Mouse (Mus musculus) limb, embryonic 11.5 days (tissue): ENCODE data around the gene Dnajc6. TPM values are rescaled to one million over a fixed set of nuclear protein-coding genes. Genes with fewer than 3 reads are reported as not detected.

ENCODE experiments used
- ATAC-seq: fragments of 200-750 bp; cut with Nextera tagmentation; 2 replicates; pipeline ENCODE4 v1.8.0; 2017; ENCODE audit warnings: low read depth; ENCODE audit not compliant: insufficient number of reproducible peaks, low FRiP score, low TSS enrichment
- DNase-seq: peaks from one replicate; pipeline ENCODE4 v3.0.0-alpha.2; 2015; ENCODE audit warnings: low spot score
- H3K27ac ChIP-seq: fragments of 300-500 bp; sonication (generic); replicated peaks from 2 replicates; pipeline ENCODE4 v1.5.1; 2014; ENCODE audit warnings: low read depth, mild to moderate bottlenecking, low read length
- H3K27me3 ChIP-seq: fragments of 300-500 bp; sonication (generic); 2 replicates; pipeline ENCODE4 v1.6.1; 2014; ENCODE audit warnings: mild to moderate bottlenecking, low read length, mixed read lengths; ENCODE audit not compliant: control insufficient read depth, insufficient read depth
- H3K36me3 ChIP-seq: fragments of 300-500 bp; sonication (generic); 2 replicates; pipeline ENCODE4 v1.6.1; 2014; ENCODE audit warnings: mild to moderate bottlenecking, low read length, moderate library complexity, mixed read lengths; ENCODE audit not compliant: control insufficient read depth, insufficient read depth
- H3K4me1 ChIP-seq: fragments of 300-500 bp; sonication (generic); 2 replicates; pipeline ENCODE4 v1.6.1; 2014; ENCODE audit warnings: low read length, mixed read lengths; ENCODE audit not compliant: control insufficient read depth, insufficient read depth
- H3K4me2 ChIP-seq: fragments of 300-500 bp; sonication (generic); 2 replicates; pipeline ENCODE4 v1.6.1; 2014; ENCODE audit warnings: low read depth, mild to moderate bottlenecking, moderate library complexity; ENCODE audit not compliant: severe bottlenecking
- H3K4me3 ChIP-seq: fragments of 300-500 bp; sonication (generic); 2 replicates; pipeline ENCODE4 v1.5.1; 2014; ENCODE audit warnings: low read depth, low read length
- H3K9ac ChIP-seq: fragments of 300-500 bp; sonication (generic); 2 replicates; pipeline ENCODE4 v1.6.1; 2014; ENCODE audit warnings: mild to moderate bottlenecking, low read length
- H3K9me3 ChIP-seq: fragments of 300-500 bp; sonication (generic); 2 replicates; pipeline ENCODE4 v1.6.1; 2016; ENCODE audit warnings: low read length; ENCODE audit not compliant: control insufficient read depth
- WGBS: fragments of 180-500 bp; shearing (Covaris S2); extraction: QIAGEN DNeasy Blood & Tissue Kit; methylation state at CpG from one replicate; pipeline ENCODE4 v1.1.7; 2014; 5-methylcytosine and 5-hydroxymethylcytosine counted together
- polyA plus RNA-seq: library from polyadenylated mRNA; unstranded; fragments of >200 nt; fragmentation: Nextera tagmentation; extraction: Ambion mirVana; gene quantifications from 2 replicates; pipeline ENCODE4 v1.2.1, GENCODE M21; 2014

The Dnajc6 gene
- polyA plus RNA-seq, 1 experiment from 2014 or later, result 0.89 TPM

DNA sequence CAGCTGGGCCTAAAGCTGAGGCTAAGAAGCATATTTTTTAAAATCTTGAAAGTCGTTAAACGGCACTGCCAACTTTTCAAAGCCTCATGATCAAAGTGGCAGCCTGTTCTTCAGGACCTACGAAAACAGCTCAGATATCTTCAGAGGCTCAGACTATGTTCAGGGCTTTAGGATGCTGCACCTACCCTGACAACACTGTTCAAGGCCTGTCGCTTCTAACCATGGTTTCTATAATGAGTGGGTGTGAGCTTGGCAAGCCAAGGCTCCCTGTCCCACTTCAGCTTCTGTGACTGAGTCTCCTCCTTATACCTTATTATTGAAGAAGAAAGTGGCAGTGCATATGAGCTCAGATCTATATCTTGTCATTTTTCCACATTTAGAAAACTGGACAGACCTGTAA, 37.1 kb upstream of the Dnajc6 start:
- no peak overlapping the region for H3K4me2 ChIP-seq
- no peak overlapping the region for H3K9ac ChIP-seq
- WGBS, result 86% methylated on average over 4 of the region's 4 CpGs
- DNase-seq (no peak), ATAC-seq (no peak)
- no peaks in the 10 kb centered on the region for H3K36me3 ChIP-seq
- H3K9me3 ChIP-seq, result no peaks in the 10 kb centered on the region
- no peaks in the 10 kb centered on the region for H3K4me1 ChIP-seq
- no peak overlapping the region for H3K4me3 ChIP-seq
- no peaks in the 10 kb centered on the region for H3K27me3 ChIP-seq
- no peak overlapping the region for H3K27ac ChIP-seq

DNA sequence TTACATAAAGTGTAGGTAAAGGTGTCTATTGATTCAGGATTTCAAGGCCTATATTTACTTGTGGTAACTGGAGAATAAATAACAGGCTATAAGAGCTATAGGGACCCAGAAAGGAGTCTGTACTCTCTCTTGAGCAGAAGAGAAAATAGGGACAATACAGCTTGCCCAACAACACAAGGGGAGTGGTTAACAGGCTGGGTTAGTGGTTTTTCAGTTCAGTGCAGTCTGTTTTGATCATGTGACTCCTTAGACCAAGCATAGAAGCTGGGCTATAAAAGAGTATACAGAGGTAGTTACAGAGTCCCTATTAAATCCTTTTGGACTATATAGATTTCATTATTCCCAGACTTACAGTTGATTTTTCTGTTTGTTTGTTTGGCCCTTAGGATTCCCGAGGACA, 36.3 kb upstream of the Dnajc6 start:
- no peak overlapping the region for H3K27ac ChIP-seq
- no peaks in the 10 kb centered on the region for H3K27me3 ChIP-seq
- H3K4me3 ChIP-seq, result no peak overlapping the region
- H3K9ac ChIP-seq, result no peak overlapping the region
- H3K9me3 ChIP-seq, result no peaks in the 10 kb centered on the region
- H3K36me3 ChIP-seq, result no peaks in the 10 kb centered on the region
- ATAC-seq (no peak), DNase-seq (no peak)
- H3K4me1 ChIP-seq, result no peaks in the 10 kb centered on the region
- WGBS, result 77% methylated on average over 1 of the region's 1 CpGs
- H3K4me2 ChIP-seq, result no peak overlapping the region

DNA sequence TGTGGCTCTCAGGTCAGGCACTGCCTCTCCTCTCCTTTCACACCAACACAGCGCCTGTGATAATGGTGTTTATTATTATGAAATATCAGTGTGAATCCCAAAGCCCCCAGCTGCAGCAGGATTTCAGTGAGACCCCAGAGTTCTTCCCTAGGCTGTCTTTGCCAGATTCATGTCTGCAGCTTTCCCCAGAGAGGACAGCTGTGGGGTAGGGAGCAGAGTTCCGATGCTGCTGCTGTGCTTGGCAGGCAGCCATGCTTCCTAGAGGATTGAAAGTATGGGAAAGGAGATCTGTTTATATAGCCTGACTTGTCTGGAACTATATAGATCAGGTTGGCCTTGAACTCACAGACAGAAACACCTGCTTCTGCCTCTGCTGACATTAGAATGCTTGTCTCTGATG, 34.4 kb upstream of the Dnajc6 start:
- 87% methylated on average over 2 of the region's 2 CpGs for WGBS
- Histone ChIP-seq H3K36me3 (no peaks in the 10 kb centered on the region), H3K27me3 (no peaks in the 10 kb centered on the region), H3K27ac (no peak overlapping the region), H3K9me3 (no peaks in the 10 kb centered on the region), H3K4me3 (no peak overlapping the region), H3K4me1 (no peaks in the 10 kb centered on the region), H3K4me2 (no peak overlapping the region), H3K9ac (no peak overlapping the region)
- no peak for DNase-seq
- no peak for ATAC-seq

DNA sequence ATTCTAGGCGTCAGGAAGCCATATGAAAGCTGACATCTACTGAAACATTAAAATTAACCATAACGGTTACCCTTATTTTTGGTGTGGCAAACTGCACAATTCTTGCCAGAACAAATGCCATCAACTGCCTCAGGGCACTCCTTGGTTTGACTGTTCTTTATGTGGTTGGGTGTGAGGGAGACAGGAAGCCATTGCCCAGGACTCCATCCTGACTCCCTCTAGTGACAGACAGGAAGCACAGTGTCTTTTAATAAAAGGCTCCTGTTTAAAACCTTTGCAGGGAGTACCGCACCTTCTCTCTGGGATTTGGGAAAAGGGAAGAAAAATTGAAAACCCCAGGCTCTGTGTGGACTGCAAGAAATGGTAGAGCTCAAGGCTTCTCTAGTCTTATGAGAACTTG, 30.2 kb upstream of the Dnajc6 start:
- Histone ChIP-seq H3K4me2 (no peak overlapping the region), H3K9me3 (no peaks in the 10 kb centered on the region), H3K36me3 (no peaks in the 10 kb centered on the region), H3K27ac (no peak overlapping the region), H3K4me1 (no peaks in the 10 kb centered on the region), H3K9ac (no peak overlapping the region), H3K27me3 (no peaks in the 10 kb centered on the region), H3K4me3 (no peak overlapping the region)
- ATAC-seq (no peak), DNase-seq (no peak)
- WGBS, result 79% methylated on average over 3 of the region's 3 CpGs

DNA sequence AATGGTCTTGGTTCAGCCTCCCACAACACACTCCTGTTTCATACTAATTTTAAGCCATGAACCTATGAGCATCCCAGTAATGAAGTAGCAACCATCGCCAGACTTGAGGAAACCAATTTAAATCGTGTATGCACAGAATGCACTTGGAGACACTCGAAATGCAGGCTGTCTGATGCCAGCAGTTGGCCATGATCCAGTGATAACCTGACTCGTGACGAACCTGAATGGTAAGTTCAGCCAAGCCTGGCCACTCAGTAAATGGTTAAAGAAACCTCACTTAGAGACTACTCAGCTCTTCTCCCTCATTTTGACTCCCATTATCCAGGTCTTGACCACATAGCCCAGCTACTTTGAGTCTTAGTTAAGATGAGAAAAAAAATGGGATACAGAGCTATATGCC, 27.2 kb upstream of the Dnajc6 start:
- no peak overlapping the region for H3K4me2 ChIP-seq
- H3K36me3 ChIP-seq, result no peaks in the 10 kb centered on the region
- ATAC-seq (no peak), DNase-seq (no peak)
- H3K27me3 ChIP-seq, result no peaks in the 10 kb centered on the region
- 86% methylated on average over 5 of the region's 5 CpGs for WGBS
- no peaks in the 10 kb centered on the region for H3K4me1 ChIP-seq
- H3K4me3 ChIP-seq, result no peak overlapping the region
- H3K9ac ChIP-seq, result no peak overlapping the region
- no peak overlapping the region for H3K27ac ChIP-seq
- no peaks in the 10 kb centered on the region for H3K9me3 ChIP-seq

DNA sequence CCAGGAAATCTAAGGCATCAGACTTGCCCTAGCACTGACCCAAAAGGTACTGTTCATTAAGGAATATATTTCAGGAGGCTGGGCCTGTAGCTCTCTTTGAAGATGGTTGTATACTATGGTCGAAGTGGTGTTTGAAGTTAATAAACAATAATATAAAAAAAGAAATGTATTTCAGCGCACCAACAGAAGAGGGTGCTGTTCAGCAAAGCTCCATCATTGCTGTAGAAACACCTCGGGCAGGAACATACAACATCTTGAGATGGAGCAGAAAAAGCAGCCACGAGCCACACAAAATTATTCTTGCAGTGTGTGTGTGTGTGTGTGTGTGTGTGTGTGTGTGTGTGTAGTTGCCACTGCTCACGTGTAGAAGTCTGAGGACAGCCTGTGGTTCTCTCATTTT, 25.9 kb upstream of the Dnajc6 start:
- ATAC-seq, result no peak
- WGBS, result 72% methylated on average over 5 of the region's 5 CpGs
- H3K9ac ChIP-seq, result no peak overlapping the region

DNA sequence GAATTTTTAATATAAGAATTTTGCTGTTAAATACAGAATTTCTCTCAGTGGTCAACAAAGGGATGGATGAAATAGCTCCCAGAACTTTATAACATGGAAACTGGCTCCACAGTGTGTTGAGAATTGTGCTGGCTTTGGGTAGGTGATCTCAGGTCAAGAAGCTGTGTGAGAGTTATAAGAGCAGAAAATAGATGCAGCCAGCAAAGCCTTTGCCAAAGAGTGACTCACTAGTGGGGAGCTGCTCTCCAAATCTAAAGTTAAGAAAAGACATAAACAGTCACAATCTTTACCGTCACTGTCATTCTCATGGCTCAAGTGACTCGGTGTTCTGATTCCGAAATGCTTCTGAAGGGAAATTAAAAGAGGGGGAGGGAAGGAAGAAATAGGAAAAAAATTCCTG, 23.7 kb upstream of the Dnajc6 start:
- Histone ChIP-seq H3K4me2 (no peak overlapping the region), H3K27ac (no peak overlapping the region), H3K9ac (no peak overlapping the region), H3K27me3 (no peaks in the 10 kb centered on the region), H3K4me1 (no peaks in the 10 kb centered on the region), H3K36me3 (no peaks in the 10 kb centered on the region), H3K4me3 (no peak overlapping the region), H3K9me3 (no peaks in the 10 kb centered on the region)
- WGBS, result 95% methylated on average over 3 of the region's 3 CpGs
- no peak for ATAC-seq
- no peak for DNase-seq

More for the DNA sequence above, 25.9 kb upstream of the Dnajc6 start:
- Histone ChIP-seq H3K4me2 (no peak overlapping the region), H3K4me1 (no peaks in the 10 kb centered on the region), H3K36me3 (no peaks in the 10 kb centered on the region), H3K9me3 (no peaks in the 10 kb centered on the region), H3K27ac (no peak overlapping the region), H3K4me3 (no peak overlapping the region), H3K27me3 (no peaks in the 10 kb centered on the region)
- no peak for DNase-seq

DNA sequence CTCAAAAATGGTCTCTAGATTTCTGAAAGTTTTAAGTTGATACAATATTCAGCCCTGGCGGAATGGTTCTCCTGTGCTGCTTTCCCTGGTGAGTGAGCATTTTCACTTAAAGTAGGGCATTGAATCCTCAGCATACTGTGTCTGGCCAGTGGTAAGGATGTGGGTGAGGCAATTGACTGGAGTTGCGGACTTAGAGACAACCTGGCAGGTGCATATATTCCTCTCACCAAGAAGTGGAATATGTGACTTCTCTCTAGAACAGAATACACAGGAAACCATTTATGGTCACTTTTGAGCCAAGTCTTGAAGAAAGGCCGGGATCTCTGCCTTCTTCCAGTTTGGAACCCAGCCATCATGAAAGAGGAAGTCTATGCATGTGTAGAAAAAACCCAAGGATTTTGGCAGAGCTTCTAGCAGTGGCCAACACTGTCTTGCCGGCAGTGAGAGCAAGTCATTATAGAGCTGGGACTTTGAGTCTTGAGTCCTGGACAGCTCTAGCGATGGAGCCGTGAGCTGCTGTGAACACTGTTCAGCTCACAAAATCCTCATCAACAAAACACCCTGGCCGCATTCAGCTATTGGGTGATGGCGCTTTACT, 6.0 kb upstream of the Dnajc6 start:
- H3K27me3 ChIP-seq, result 0 out of 2 replicates have a peak, but pooled peaks cover 4% of the 10 kb centered on the region
- H3K9me3 ChIP-seq, result no peaks in the 10 kb centered on the region
- 91% methylated on average over 8 of the region's 8 CpGs for WGBS
- no peaks in the 10 kb centered on the region for H3K4me1 ChIP-seq
- ATAC-seq (no peak), DNase-seq (no peak)
- no peak overlapping the region for H3K4me3 ChIP-seq
- H3K27ac ChIP-seq, result no peak overlapping the region
- no peaks in the 10 kb centered on the region for H3K36me3 ChIP-seq
- no peak overlapping the region for H3K9ac ChIP-seq
- no peak overlapping the region for H3K4me2 ChIP-seq

DNA sequence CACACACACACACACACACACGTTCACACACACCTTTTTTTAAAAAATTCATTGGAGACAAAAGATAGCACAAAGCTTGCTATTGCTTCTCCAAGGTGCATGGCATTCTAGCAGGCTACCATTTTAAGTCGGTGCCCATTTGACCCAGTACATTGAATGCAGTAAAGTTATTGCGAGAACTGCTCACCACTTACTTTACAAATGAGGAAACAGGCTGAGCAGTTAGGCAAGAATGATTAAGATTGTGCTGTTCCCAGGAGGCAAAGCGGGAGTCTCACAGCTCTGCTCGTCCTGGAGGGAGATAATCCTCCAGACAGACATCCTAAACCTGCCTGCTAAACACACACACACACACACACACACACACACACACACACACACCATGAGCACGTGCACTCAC, 4.7 kb upstream of the Dnajc6 start:
- H3K36me3 ChIP-seq, result no peaks in the 10 kb centered on the region
- WGBS, result 71% methylated on average over 6 of the region's 6 CpGs
- H3K9ac ChIP-seq, result no peak overlapping the region
- peaks cover 15% of the 10 kb centered on the region for H3K27me3 ChIP-seq
- H3K4me1 ChIP-seq, result 0 out of 2 replicates have a peak, but pooled peaks cover under 1% of the 10 kb centered on the region
- no peak for DNase-seq
- H3K27ac ChIP-seq, result no peak overlapping the region
- ATAC-seq, result no peak
- H3K4me3 ChIP-seq, result no peak overlapping the region
- no peak overlapping the region for H3K4me2 ChIP-seq
- no peaks in the 10 kb centered on the region for H3K9me3 ChIP-seq
